ENCODE assay signal across 13 mouse cellular contexts in genomic region chr6:37400866-37401525, GRCm38 (mm10). TPM values are rescaled to one million over a fixed set of nuclear protein-coding genes. Genes with fewer than 3 reads are reported as not detected.
DNase-seq lines count a peak whose midpoint lies in the region; ATAC-seq and TF ChIP-seq lines count a peak whose summit lies in the region.
"Had no signal": no experiment of that assay in that cellular context is flagged by ENCODE, and none has a peak within 500 bp of the region (broad histone marks: within the 10 kb centered on the region; RNA-seq: fewer than 3 reads in every experiment).

No protein-coding gene starts in this region.

- H3K27me3 ChIP-seq in kidney, embryonic 14.5 days (ENCODE audit: control insufficient read depth, insufficient read depth, low read length) = no peaks in the 10 kb centered on the region
- no peaks in the 10 kb centered on the region for H3K27me3 ChIP-seq in liver, embryonic 16.5 days (ENCODE audit: control insufficient read depth, insufficient read depth, low read depth, low read length)

- H3K4me2 ChIP-seq in kidney, embryonic 14.5 days (replicated peaks; ENCODE audit: low read depth, low read length) = no peak overlapping the region
- H3K4me2 ChIP-seq in liver, embryonic 16.5 days (ENCODE audit: low read depth, low read length) = no peak overlapping the region

- no peak for DNase-seq in kidney, adult 9 months
- DNase-seq in ovary, postnatal 36 days (ENCODE audit: low spot score) = no peak
- no peak for DNase-seq in cerebellum, adult 18-20 months
- DNase-seq: gastrocnemius, postnatal 14 days; layer of hippocampus, adult 9-11 months; thymus, adult 2 months had no signal

- H3K4me1 ChIP-seq in kidney, embryonic 14.5 days (ENCODE audit: control insufficient read depth, insufficient read depth, low read length) = peaks cover 55% of the 10 kb centered on the region
- H3K4me1 ChIP-seq in embryonic fibroblast, embryonic 13.5 days (ENCODE audit: control insufficient read depth, insufficient read depth, low read length) = peaks cover 39% of the 10 kb centered on the region
- peaks cover 31% of the 10 kb centered on the region for H3K4me1 ChIP-seq in liver, embryonic 16.5 days (ENCODE audit: control insufficient read depth, low read depth, low read length)

- TF ChIP-seq POLR2A in embryonic fibroblast, embryonic 13.5 days (IDR thresholded peaks at IDR 0.05; ENCODE audit: low read depth, low read length) = no peak

- ATAC-seq in kidney, embryonic 14.5 days (ENCODE audit: low FRiP score, low TSS enrichment) = peak; percentile 12; the same call in 1 of the 2 replicates
- peak; percentile 15 for ATAC-seq in CD4-positive, CD25-positive, alpha-beta regulatory T cell, adult 4 months
- ATAC-seq in liver, embryonic 16.5 days (ENCODE audit: low read depth) = 0 out of 2 replicates have a peak, but pooled peaks have one; percentile 26
- no peak for ATAC-seq in erythroblast, adult 5-6 weeks (replicated peaks; ENCODE audit: low FRiP score, poor library complexity, severe bottlenecking)

- peak overlapping the region; percentile 18; the same call in 1 of the 2 replicates for H3K27ac ChIP-seq in kidney, embryonic 14.5 days (ENCODE audit: low read depth, low read length)
- H3K27ac ChIP-seq in embryonic fibroblast, embryonic 13.5 days (ENCODE audit: insufficient read depth, low read length) = peak overlapping the region; percentile 72
- H3K27ac ChIP-seq in liver, embryonic 16.5 days (ENCODE audit: low read length) = no peak overlapping the region; the same call in 1 of the 2 replicates
- H3K27ac ChIP-seq: midbrain, embryonic 10.5 days had no signal

- H3K9me3 ChIP-seq in kidney, embryonic 14.5 days (ENCODE audit: control insufficient read depth, low read length) = no peaks in the 10 kb centered on the region
- H3K9me3 ChIP-seq in liver, embryonic 16.5 days (replicated peaks; ENCODE audit: control insufficient read depth, low read length) = no peaks in the 10 kb centered on the region
- H3K9me3 ChIP-seq: G1E; midbrain, embryonic 10.5 days had no signal

- 72% methylated on average over 11 of the region's 11 CpGs for WGBS in kidney, embryonic 14.5 days
- WGBS in liver, embryonic 16.5 days (ENCODE audit: insufficient replicate concordance) = 71% methylated on average over 11 of the region's 11 CpGs

- H3K9ac ChIP-seq in kidney, embryonic 14.5 days (ENCODE audit: low read depth, low read length) = no peak overlapping the region
- H3K9ac ChIP-seq in liver, embryonic 16.5 days (ENCODE audit: low read depth, low read length) = no peak overlapping the region

- no peaks in the 10 kb centered on the region for H3K36me3 ChIP-seq in kidney, embryonic 14.5 days (ENCODE audit: control insufficient read depth, insufficient read depth, low read length)
- no peaks in the 10 kb centered on the region for H3K36me3 ChIP-seq in liver, embryonic 16.5 days (ENCODE audit: control insufficient read depth, insufficient read depth)
- H3K36me3 ChIP-seq: G1E; midbrain, embryonic 10.5 days had no signal

- no peak overlapping the region for H3K4me3 ChIP-seq in kidney, embryonic 14.5 days (ENCODE audit: low read length)
- no peak overlapping the region for H3K4me3 ChIP-seq in embryonic fibroblast, embryonic 13.5 days (ENCODE audit: insufficient read depth, low read length)
- H3K4me3 ChIP-seq in liver, embryonic 16.5 days (ENCODE audit: low read depth, low read length) = no peak overlapping the region
- H3K4me3 ChIP-seq: midbrain, embryonic 10.5 days had no signal

- TF ChIP-seq CTCF in embryonic fibroblast, embryonic 13.5 days (IDR thresholded peaks at IDR 0.05; ENCODE audit: borderline replicate concordance, insufficient read depth, low read length) = no peak

RNA-seq across cellular contexts. Expression of gene Creb3l2, which starts 41.0 kb away (rescaled TPM):
- polyA plus RNA-seq in kidney, embryonic 14.5 days (2014; fragmentation: Nextera tagmentation; extraction: Ambion mirVana) = 21.3 and 34.2 TPM in 2 replicates
- 1 to 10 TPM; 3.2 to 3.3 TPM for polyA plus RNA-seq in CD4-positive, CD25-positive, alpha-beta regulatory T cell, adult 4 months (2017; shearing (Covaris generic))
- polyA plus RNA-seq in embryonic fibroblast, embryonic 13.5 days (2011; ENCODE audit: insufficient read length, low read depth, missing spikeins) = 55.0 and 62.8 TPM in 2 replicates
- 3.1 and 3.6 TPM in 2 replicates for polyA plus RNA-seq in liver, embryonic 16.5 days (2015; fragmentation: Nextera tagmentation; extraction: Ambion mirVana)
- total RNA-seq in erythroblast, adult 5-6 weeks (2015; ENCODE audit: low replicate concordance) = 2.5 and 2.9 TPM in 2 replicates
- total RNA-seq in erythroblast, adult 5-6 weeks (2017; ENCODE audit: low replicate concordance) = 0.70 and 1.1 TPM in 2 replicates
- polyA plus RNA-seq: G1E had no signal
